ENCODE assay signal across 27 mouse cellular contexts in genomic region chr10:108483991-108484390, GRCm38 (mm10).
DNase-seq lines count a peak whose midpoint lies in the region; ATAC-seq and TF ChIP-seq lines count a peak whose summit lies in the region.
"Had no signal": no experiment of that assay in that cellular context is flagged by ENCODE, and none has a peak within 500 bp of the region (broad histone marks: within the 10 kb centered on the region; RNA-seq: fewer than 3 reads in every experiment).

No protein-coding gene starts in this region.

- intact Hi-C loops in gastrocnemius, adult 2 months (cut with DNase I) = no loop called here

- H3K4me3 ChIP-seq in gastrocnemius, adult 2 months = no peak overlapping the region
- no peak overlapping the region for H3K4me3 ChIP-seq in kidney, postnatal 0 days (replicated peaks; ENCODE audit: low read depth, low read length)
- no peak overlapping the region for H3K4me3 ChIP-seq in kidney, adult 2 months (ENCODE audit: insufficient read depth, low read depth, low read length)
- H3K4me3 ChIP-seq in hindbrain, embryonic 11.5 days (ENCODE audit: low read depth, low read length) = no peak overlapping the region
- H3K4me3 ChIP-seq: forebrain, embryonic 10.5 days; forebrain, embryonic 13.5 days; heart, adult 2 months; heart, embryonic 10.5 days; heart, embryonic 13.5 days; hindbrain, embryonic 12.5 days; hindbrain, embryonic 15.5 days; intestine, embryonic 15.5 days had no signal

- no peak for ATAC-seq in kidney, postnatal 0 days (replicated peaks; ENCODE audit: low FRiP score, low read depth)
- ATAC-seq in hindbrain, embryonic 11.5 days (ENCODE audit: low FRiP score) = no peak
- ATAC-seq: forebrain, embryonic 13.5 days; forebrain, embryonic 16.5 days; intestine, embryonic 15.5 days; Patski had no signal

- no peak overlapping the region for H3K9ac ChIP-seq in kidney, postnatal 0 days (ENCODE audit: low read depth, low read length)
- no peak overlapping the region for H3K9ac ChIP-seq in hindbrain, embryonic 11.5 days (ENCODE audit: low read depth, low read length)
- H3K9ac ChIP-seq: forebrain, embryonic 13.5 days; heart, embryonic 13.5 days; hindbrain, embryonic 12.5 days; hindbrain, embryonic 15.5 days; intestine, embryonic 15.5 days had no signal

- no peaks in the 10 kb centered on the region for H3K9me3 ChIP-seq in kidney, postnatal 0 days (replicated peaks; ENCODE audit: low read length)
- no peaks in the 10 kb centered on the region for H3K9me3 ChIP-seq in hindbrain, embryonic 11.5 days (ENCODE audit: control insufficient read depth, low read length)
- H3K9me3 ChIP-seq: forebrain, embryonic 10.5 days; forebrain, embryonic 13.5 days; G1E; heart, embryonic 10.5 days; heart, embryonic 13.5 days; hindbrain, embryonic 12.5 days; hindbrain, embryonic 15.5 days; intestine, embryonic 15.5 days had no signal

- no peak for TF ChIP-seq POLR2A in kidney, adult 2 months (IDR thresholded peaks at IDR 0.05; ENCODE audit: low read depth, low read length)

- H3K27ac ChIP-seq in gastrocnemius, adult 2 months = peak overlapping the region; percentile 61
- no peak overlapping the region for H3K27ac ChIP-seq in kidney, postnatal 0 days
- no peak overlapping the region for H3K27ac ChIP-seq in kidney, adult 2 months (ENCODE audit: insufficient read depth, low read depth, low read length)
- H3K27ac ChIP-seq in hindbrain, embryonic 11.5 days (ENCODE audit: low read depth, low read length) = no peak overlapping the region
- H3K27ac ChIP-seq: forebrain, embryonic 10.5 days; forebrain, embryonic 13.5 days; heart, adult 2 months; heart, embryonic 10.5 days; heart, embryonic 13.5 days; hindbrain, embryonic 12.5 days; hindbrain, embryonic 15.5 days; intestine, embryonic 15.5 days had no signal

- no peaks in the 10 kb centered on the region for H3K36me3 ChIP-seq in kidney, postnatal 0 days (ENCODE audit: insufficient read depth, low read length)
- no peaks in the 10 kb centered on the region for H3K36me3 ChIP-seq in kidney, adult 2 months (ENCODE audit: control insufficient read depth, insufficient read depth, low read length)
- H3K36me3 ChIP-seq in hindbrain, embryonic 11.5 days (ENCODE audit: control insufficient read depth, insufficient read depth, low read length) = no peaks in the 10 kb centered on the region
- H3K36me3 ChIP-seq: forebrain, embryonic 10.5 days; G1E; heart, embryonic 10.5 days; heart, embryonic 13.5 days; hindbrain, embryonic 12.5 days; hindbrain, embryonic 15.5 days; intestine, embryonic 15.5 days had no signal

- no peaks in the 10 kb centered on the region for H3K27me3 ChIP-seq in kidney, postnatal 0 days (ENCODE audit: insufficient read depth, low read length)
- no peaks in the 10 kb centered on the region for H3K27me3 ChIP-seq in kidney, adult 2 months (replicated peaks; ENCODE audit: control insufficient read depth, insufficient read depth, low read length)
- H3K27me3 ChIP-seq in hindbrain, embryonic 11.5 days (ENCODE audit: control insufficient read depth, insufficient read depth, low read length) = no peaks in the 10 kb centered on the region
- H3K27me3 ChIP-seq: CH12.LX; heart, embryonic 13.5 days; hindbrain, embryonic 12.5 days; hindbrain, embryonic 15.5 days; intestine, embryonic 15.5 days; Patski had no signal

- H3K4me1 ChIP-seq in kidney, postnatal 0 days (replicated peaks; ENCODE audit: insufficient read depth, low read length) = no peaks in the 10 kb centered on the region
- no peaks in the 10 kb centered on the region for H3K4me1 ChIP-seq in kidney, adult 2 months (ENCODE audit: control insufficient read depth, insufficient read depth, low read length)
- no peaks in the 10 kb centered on the region for H3K4me1 ChIP-seq in hindbrain, embryonic 11.5 days (replicated peaks; ENCODE audit: control insufficient read depth, insufficient read depth, low read length)
- H3K4me1 ChIP-seq: forebrain, embryonic 13.5 days; hindbrain, embryonic 12.5 days; hindbrain, embryonic 15.5 days; intestine, embryonic 15.5 days had no signal

- WGBS in kidney, postnatal 0 days = 47% methylated on average over 10 of the region's 10 CpGs
- WGBS in kidney, adult 2 months = 63% methylated on average over 10 of the region's 10 CpGs
- 88% methylated on average over 10 of the region's 10 CpGs for WGBS in hindbrain, embryonic 11.5 days

- TF ChIP-seq CTCF in gastrocnemius, adult 2 months (IDR thresholded peaks at IDR 0.05) = no peak
- TF ChIP-seq CTCF in kidney, postnatal 0 days (IDR thresholded peaks at IDR 0.05; ENCODE audit: low read depth) = no peak
- no peak for TF ChIP-seq CTCF in kidney, adult 2 months (conservative IDR thresholded peaks at IDR 0.05; ENCODE audit: insufficient read depth, insufficient read length, low read depth, low read length)

- no peak for DNase-seq in gastrocnemius, adult 2 months
- DNase-seq in gastrocnemius, adult 8-10 months (ENCODE audit: low spot score in 2 of 2) = no peak
- peak; percentile 63 for DNase-seq in kidney, postnatal 0 days (ENCODE audit: low spot score)
- DNase-seq in kidney, adult 2 months = no peak
- peak; percentile 37 for DNase-seq in mesoderm, embryonic 11.5 days (ENCODE audit: low read depth, low spot score)
- no peak for DNase-seq in hindbrain, embryonic 11.5 days (ENCODE audit: low spot score)
- DNase-seq: adrenal gland, postnatal 10 days; adrenal gland, postnatal 36 days; B cell, adult 2 months; cerebellum, adult 18-20 months; cerebellum, adult 9-10 months; cerebellum, postnatal 14 days; gastrocnemius, postnatal 10 days; heart, adult 2 months; heart, postnatal 14 days; heart, postnatal 4 days had no signal

- no peak overlapping the region for H3K4me2 ChIP-seq in kidney, postnatal 0 days (ENCODE audit: low read length)
- H3K4me2 ChIP-seq in hindbrain, embryonic 11.5 days (replicated peaks; ENCODE audit: low read depth, low read length) = no peak overlapping the region
- H3K4me2 ChIP-seq: forebrain, embryonic 13.5 days; heart, embryonic 13.5 days; hindbrain, embryonic 12.5 days; hindbrain, embryonic 15.5 days; intestine, embryonic 15.5 days had no signal

Comparison
In these comparisons a context has a peak if more than half of its experiments do, and no peak if none do; other contexts are left out.
1. DNase-seq: peak in kidney, postnatal 0 days (single experiment) and mesoderm, embryonic 11.5 days (single experiment); none in gastrocnemius, adult 2 months (single experiment), gastrocnemius, adult 8-10 months (0 of 2), kidney, adult 2 months (single experiment) and hindbrain, embryonic 11.5 days (single experiment).